Mouse (Mus musculus): ENCODE measurements around the gene Hoxb4. TPM values are rescaled to one million over a fixed set of nuclear protein-coding genes. Genes with fewer than 3 reads are reported as not detected.

Gene Hoxb4
- polyA plus RNA-seq, 1 experiment from 2014 or later, result not detected

GRCm38 (mm10) chr11:96321846-96322245 lies 3.8 kb downstream of the Hoxb4 start:
- no peak overlapping the region for H3K27ac ChIP-seq (ENCODE audit: low read length)
- WGBS, result 7% methylated on average over 5 of the region's 5 CpGs
- no peak overlapping the region for H3K4me2 ChIP-seq (ENCODE audit: low read length)
- ATAC-seq, result no peak
- no peak overlapping the region for H3K9ac ChIP-seq (replicated peaks; ENCODE audit: low read depth, low read length)
- no peak overlapping the region for H3K4me3 ChIP-seq (replicated peaks; ENCODE audit: low read length)
- H3K27me3 ChIP-seq (replicated peaks; ENCODE audit: control insufficient read depth, insufficient read depth, low read length), result peaks cover 98% of the 10 kb centered on the region
- H3K9me3 ChIP-seq (ENCODE audit: control insufficient read depth, low read length), result no peaks in the 10 kb centered on the region
- no peaks in the 10 kb centered on the region for H3K4me1 ChIP-seq (replicated peaks; ENCODE audit: control insufficient read depth, insufficient read depth, low read length)
- no peaks in the 10 kb centered on the region for H3K36me3 ChIP-seq (ENCODE audit: control insufficient read depth, insufficient read depth)

GRCm38 (mm10) chr11:96322738-96323137 lies 4.7 kb downstream of the Hoxb4 start:
- Histone ChIP-seq H3K9ac (replicated peaks; ENCODE audit: low read depth, low read length) (no peak overlapping the region), H3K27me3 (replicated peaks; ENCODE audit: control insufficient read depth, insufficient read depth, low read length) (peaks cover 98% of the 10 kb centered on the region), H3K4me3 (replicated peaks; ENCODE audit: low read length) (no peak overlapping the region), H3K4me2 (ENCODE audit: low read length) (no peak overlapping the region), H3K36me3 (ENCODE audit: control insufficient read depth, insufficient read depth) (no peaks in the 10 kb centered on the region), H3K9me3 (ENCODE audit: control insufficient read depth, low read length) (no peaks in the 10 kb centered on the region), H3K4me1 (replicated peaks; ENCODE audit: control insufficient read depth, insufficient read depth, low read length) (no peaks in the 10 kb centered on the region), H3K27ac (ENCODE audit: low read length) (no peak overlapping the region)
- no peak for ATAC-seq
- 3% methylated on average over 6 of the region's 6 CpGs for WGBS

- H3K4me1 ChIP-seq (replicated peaks; ENCODE audit: control insufficient read depth, insufficient read depth, low read length), result no peaks in the 10 kb centered on the region
- 2% methylated on average over 10 of the region's 10 CpGs for WGBS
- H3K27ac ChIP-seq (ENCODE audit: low read length), result no peak within 1 kb of the TSS
- no peak within 1 kb of the TSS for H3K4me2 ChIP-seq (ENCODE audit: low read length)
- no peak within 1 kb of the TSS for H3K9ac ChIP-seq (replicated peaks; ENCODE audit: low read depth, low read length)
- ATAC-seq, result no peak
- H3K36me3 ChIP-seq (ENCODE audit: control insufficient read depth, insufficient read depth), result no peaks in the 10 kb centered on the region
- no peaks in the 10 kb centered on the region for H3K9me3 ChIP-seq (ENCODE audit: control insufficient read depth, low read length)
- H3K27me3 ChIP-seq (replicated peaks; ENCODE audit: control insufficient read depth, insufficient read depth, low read length), result peaks cover 98% of the 10 kb centered on the region
- no peak within 1 kb of the TSS for H3K4me3 ChIP-seq (replicated peaks; ENCODE audit: low read length)
Observed at GRCm38 (mm10) chr11:96323154-96323553, 5.1 kb downstream of the Hoxb4 start, which contains the start of gene Hoxb3. Hoxb3 (plus strand) TSS chr11:96323326.

- ATAC-seq, result no peak
- no peaks in the 10 kb centered on the region for H3K36me3 ChIP-seq (ENCODE audit: control insufficient read depth, insufficient read depth)
- peaks cover 96% of the 10 kb centered on the region for H3K27me3 ChIP-seq (replicated peaks; ENCODE audit: control insufficient read depth, insufficient read depth, low read length)
- 0% methylated on average over 5 of the region's 5 CpGs for WGBS
- H3K4me2 ChIP-seq (ENCODE audit: low read length), result no peak overlapping the region
- no peaks in the 10 kb centered on the region for H3K4me1 ChIP-seq (replicated peaks; ENCODE audit: control insufficient read depth, insufficient read depth, low read length)
- H3K9ac ChIP-seq (replicated peaks; ENCODE audit: low read depth, low read length), result no peak overlapping the region
- no peaks in the 10 kb centered on the region for H3K9me3 ChIP-seq (ENCODE audit: control insufficient read depth, low read length)
- H3K27ac ChIP-seq (ENCODE audit: low read length), result no peak overlapping the region
- no peak overlapping the region for H3K4me3 ChIP-seq (replicated peaks; ENCODE audit: low read length)
Observed at GRCm38 (mm10) chr11:96324125-96324524, 6.1 kb downstream of the Hoxb4 start.

- no peak overlapping the region for H3K27ac ChIP-seq (ENCODE audit: low read length)
Observed at GRCm38 (mm10) chr11:96324965-96325364, 6.9 kb downstream of the Hoxb4 start.

GRCm38 (mm10) chr11:96325747-96326212 lies 7.7 kb downstream of the Hoxb4 start:
- Histone ChIP-seq H3K4me1 (replicated peaks; ENCODE audit: control insufficient read depth, insufficient read depth, low read length) (no peaks in the 10 kb centered on the region), H3K9ac (replicated peaks; ENCODE audit: low read depth, low read length) (no peak overlapping the region), H3K4me3 (replicated peaks; ENCODE audit: low read length) (no peak overlapping the region), H3K27me3 (replicated peaks; ENCODE audit: control insufficient read depth, insufficient read depth, low read length) (peaks cover 97% of the 10 kb centered on the region), H3K9me3 (ENCODE audit: control insufficient read depth, low read length) (no peaks in the 10 kb centered on the region), H3K27ac (ENCODE audit: low read length) (no peak overlapping the region), H3K36me3 (ENCODE audit: control insufficient read depth, insufficient read depth) (no peaks in the 10 kb centered on the region), H3K4me2 (ENCODE audit: low read length) (no peak overlapping the region)
- no peak for ATAC-seq
- WGBS, result 0% methylated on average over 22 of the region's 22 CpGs

More at GRCm38 (mm10) chr11:96324965-96325364, 6.9 kb downstream of the Hoxb4 start:
- H3K9ac ChIP-seq (replicated peaks; ENCODE audit: low read depth, low read length), result no peak overlapping the region
- ATAC-seq, result no peak
- H3K4me3 ChIP-seq (replicated peaks; ENCODE audit: low read length), result no peak overlapping the region
- 3% methylated on average over 8 of the region's 8 CpGs for WGBS
- peaks cover 96% of the 10 kb centered on the region for H3K27me3 ChIP-seq (replicated peaks; ENCODE audit: control insufficient read depth, insufficient read depth, low read length)
- H3K4me2 ChIP-seq (ENCODE audit: low read length), result no peak overlapping the region
- no peaks in the 10 kb centered on the region for H3K36me3 ChIP-seq (ENCODE audit: control insufficient read depth, insufficient read depth)
- H3K4me1 ChIP-seq (replicated peaks; ENCODE audit: control insufficient read depth, insufficient read depth, low read length), result no peaks in the 10 kb centered on the region
- no peaks in the 10 kb centered on the region for H3K9me3 ChIP-seq (ENCODE audit: control insufficient read depth, low read length)

GRCm38 (mm10) chr11:96326705-96327104 lies 8.6 kb downstream of the Hoxb4 start:
- 0% methylated on average over 12 of the region's 12 CpGs for WGBS
- no peaks in the 10 kb centered on the region for H3K36me3 ChIP-seq (ENCODE audit: control insufficient read depth, insufficient read depth)
- peaks cover 97% of the 10 kb centered on the region for H3K27me3 ChIP-seq (replicated peaks; ENCODE audit: control insufficient read depth, insufficient read depth, low read length)
- H3K4me2 ChIP-seq (ENCODE audit: low read length), result no peak overlapping the region
- H3K9me3 ChIP-seq (ENCODE audit: control insufficient read depth, low read length), result no peaks in the 10 kb centered on the region
- no peak for ATAC-seq
- no peak overlapping the region for H3K27ac ChIP-seq (ENCODE audit: low read length)
- no peak overlapping the region for H3K4me3 ChIP-seq (replicated peaks; ENCODE audit: low read length)
- no peaks in the 10 kb centered on the region for H3K4me1 ChIP-seq (replicated peaks; ENCODE audit: control insufficient read depth, insufficient read depth, low read length)
- no peak overlapping the region for H3K9ac ChIP-seq (replicated peaks; ENCODE audit: low read depth, low read length)

GRCm38 (mm10) chr11:96327122-96327521 lies 9.1 kb downstream of the Hoxb4 start:
- H3K36me3 ChIP-seq (ENCODE audit: control insufficient read depth, insufficient read depth), result no peaks in the 10 kb centered on the region
- H3K4me2 ChIP-seq (ENCODE audit: low read length), result no peak overlapping the region
- under 1% methylated on average over 7 of the region's 7 CpGs for WGBS
- H3K4me3 ChIP-seq (replicated peaks; ENCODE audit: low read length), result no peak overlapping the region
- H3K27ac ChIP-seq (ENCODE audit: low read length), result no peak overlapping the region
- H3K27me3 ChIP-seq (replicated peaks; ENCODE audit: control insufficient read depth, insufficient read depth, low read length), result peaks cover 97% of the 10 kb centered on the region
- H3K9ac ChIP-seq (replicated peaks; ENCODE audit: low read depth, low read length), result no peak overlapping the region
- H3K4me1 ChIP-seq (replicated peaks; ENCODE audit: control insufficient read depth, insufficient read depth, low read length), result no peaks in the 10 kb centered on the region
- no peak for ATAC-seq
- H3K9me3 ChIP-seq (ENCODE audit: control insufficient read depth, low read length), result no peaks in the 10 kb centered on the region

- H3K4me2 ChIP-seq (ENCODE audit: low read length), result no peak overlapping the region
- 2% methylated on average over 5 of the region's 5 CpGs for WGBS
- H3K9ac ChIP-seq (replicated peaks; ENCODE audit: low read depth, low read length), result no peak overlapping the region
- H3K9me3 ChIP-seq (ENCODE audit: control insufficient read depth, low read length), result no peaks in the 10 kb centered on the region
- no peak overlapping the region for H3K27ac ChIP-seq (ENCODE audit: low read length)
- peaks cover 97% of the 10 kb centered on the region for H3K27me3 ChIP-seq (replicated peaks; ENCODE audit: control insufficient read depth, insufficient read depth, low read length)
- H3K36me3 ChIP-seq (ENCODE audit: control insufficient read depth, insufficient read depth), result no peaks in the 10 kb centered on the region
- no peak for ATAC-seq
- no peaks in the 10 kb centered on the region for H3K4me1 ChIP-seq (replicated peaks; ENCODE audit: control insufficient read depth, insufficient read depth, low read length)
- no peak overlapping the region for H3K4me3 ChIP-seq (replicated peaks; ENCODE audit: low read length)
Observed at GRCm38 (mm10) chr11:96327750-96328149, 9.7 kb downstream of the Hoxb4 start.

- Histone ChIP-seq H3K9ac (replicated peaks; ENCODE audit: low read depth, low read length) (no peak overlapping the region), H3K36me3 (ENCODE audit: control insufficient read depth, insufficient read depth) (no peaks in the 10 kb centered on the region), H3K4me2 (ENCODE audit: low read length) (no peak overlapping the region)
Observed at GRCm38 (mm10) chr11:96328605-96329004, 10.5 kb downstream of the Hoxb4 start.

More at GRCm38 (mm10) chr11:96328605-96329004, 10.5 kb downstream of the Hoxb4 start:
- H3K4me1 ChIP-seq (replicated peaks; ENCODE audit: control insufficient read depth, insufficient read depth, low read length), result no peaks in the 10 kb centered on the region
- H3K27ac ChIP-seq (ENCODE audit: low read length), result no peak overlapping the region
- no peak overlapping the region for H3K4me3 ChIP-seq (replicated peaks; ENCODE audit: low read length)
- 3% methylated on average over 8 of the region's 8 CpGs for WGBS
- H3K27me3 ChIP-seq (replicated peaks; ENCODE audit: control insufficient read depth, insufficient read depth, low read length), result peaks cover 96% of the 10 kb centered on the region
- no peaks in the 10 kb centered on the region for H3K9me3 ChIP-seq (ENCODE audit: control insufficient read depth, low read length)
- no peak for ATAC-seq

All from forebrain, embryonic 16.5 days (tissue).